Mouse (Mus musculus) cortical plate, adult 2 months (tissue): ENCODE results near the gene Mrpl9.

ENCODE experiments used
- CTCF ChIP-seq: fragments of 200-500 bp; IDR thresholded peaks from 2 replicates; pipeline ENCODE4 v1.5.1; 2011; ENCODE audit warnings: mild to moderate bottlenecking, control low read depth, low read length; ENCODE audit not compliant: insufficient read depth; ENCODE audit errors: extremely low read depth
- POLR2A ChIP-seq: fragments of 200-500 bp; IDR thresholded peaks from 2 replicates; pipeline ENCODE4 v1.6.1; 2011; ENCODE audit warnings: mild to moderate bottlenecking, low read length, control low read depth; ENCODE audit not compliant: insufficient read depth; ENCODE audit errors: extremely low read depth

DNA sequence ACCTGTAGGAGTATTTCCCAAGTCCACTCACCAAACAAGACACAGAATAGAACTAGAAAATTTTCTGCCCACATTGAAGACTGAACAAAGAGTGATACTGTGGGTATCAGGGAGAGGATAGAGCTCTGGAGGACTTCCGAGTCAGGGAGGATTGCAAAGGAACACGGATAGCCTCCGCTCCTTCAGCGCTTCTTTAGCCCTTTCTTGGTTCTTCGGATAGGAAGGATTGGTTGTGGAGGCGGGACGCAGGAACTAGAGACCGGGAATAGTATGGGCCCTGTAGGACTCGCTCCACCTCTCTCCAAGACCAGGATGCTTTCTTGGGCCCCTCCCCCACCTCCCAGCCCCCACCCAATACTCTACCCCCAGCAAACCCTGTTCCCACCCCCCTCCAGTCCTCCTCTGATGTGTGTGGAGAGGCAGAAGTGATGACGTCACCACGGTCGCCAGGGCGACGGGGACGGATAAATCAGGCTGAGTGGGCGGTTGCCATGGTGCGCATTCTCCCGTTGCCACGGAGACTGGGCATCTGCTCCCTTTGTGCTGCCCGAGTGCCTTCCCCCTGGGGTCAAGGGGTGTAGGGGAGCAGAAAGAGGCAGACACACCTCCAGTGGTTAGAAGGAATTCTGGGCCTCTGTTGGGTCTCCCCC is 40.8 kb downstream of the Mrpl9 start:
- TF ChIP-seq CTCF (no peak), POLR2A (peak; percentile 31; the same call in 1 of the 2 replicates)
